Mouse (Mus musculus) granulocyte monocyte progenitor cell, adult 5-6 weeks (primary cell): ENCODE measurements around the gene Ano8. TPM values are rescaled to one million over a fixed set of nuclear protein-coding genes. Genes with fewer than 3 reads are reported as not detected.
A peak's percentile ranks its signal among the peaks of the same experiment; 100 is the strongest.

Source experiments
- ATAC-seq: replicated peaks from 2 replicates; pipeline ENCODE4 v1.8.0; 2016; ENCODE audit warnings: mild to moderate bottlenecking, moderate TSS enrichment, inconsistent platforms; ENCODE audit not compliant: poor library complexity, severe bottlenecking
- total RNA-seq, 2 experiments: library from RNA; stranded (forward) in 1 of 2; stranded (reverse) in 1 of 2; fragments of 200-712, 200-1000 nt in 1 of 2; fragments of >200 nt in 1 of 2; fragmentation: Nextera tagmentation in 1 of 2; gene quantifications; 2 replicates each; pipeline ENCODE4 v1.2.3; 2014 to 2017

Gene Ano8
- total RNA-seq, 2 experiments from 2014 or later, result 0.43 to 4.5 TPM

- ATAC-seq, result no peak
Measured at GRCm38 (mm10) chr8:71504349-71504748, 18.6 kb upstream of the Ano8 start.

GRCm38 (mm10) chr8:71498816-71499690, 13.3 kb upstream of the Ano8 start:
- no peak for ATAC-seq

GRCm38 (mm10) chr8:71497881-71498501, 12.2 kb upstream of the Ano8 start:
- no peak for ATAC-seq

- no peak for ATAC-seq
Measured at GRCm38 (mm10) chr8:71497077-71497645, 11.4 kb upstream of the Ano8 start.

DNA sequence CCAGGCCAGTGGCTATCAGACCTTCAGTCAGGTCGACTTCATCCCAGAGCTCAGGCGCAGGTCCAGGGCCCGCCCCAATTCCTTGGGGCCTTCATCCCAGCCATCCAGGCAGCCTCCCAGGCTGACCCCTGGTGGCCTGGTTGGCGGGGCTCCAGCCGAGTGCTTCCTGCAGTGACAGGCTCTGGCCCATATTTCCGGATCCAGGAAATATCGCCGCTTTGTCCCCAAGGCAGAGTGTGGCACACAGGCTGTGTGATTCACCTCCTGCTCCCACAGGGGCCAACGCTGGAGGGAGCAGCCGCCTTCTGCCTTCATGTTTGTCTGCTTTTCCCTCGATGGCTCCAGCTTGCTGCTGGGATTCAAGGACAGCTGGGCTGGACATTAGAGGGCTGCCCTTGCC, 10.7 kb upstream of the Ano8 start:
- ATAC-seq, result no peak

GRCm38 (mm10) chr8:71495811-71496210, 10.0 kb upstream of the Ano8 start:
- no peak for ATAC-seq

- peak; percentile 97 for ATAC-seq
Measured at GRCm38 (mm10) chr8:71495039-71495438, 9.3 kb upstream of the Ano8 start.

DNA sequence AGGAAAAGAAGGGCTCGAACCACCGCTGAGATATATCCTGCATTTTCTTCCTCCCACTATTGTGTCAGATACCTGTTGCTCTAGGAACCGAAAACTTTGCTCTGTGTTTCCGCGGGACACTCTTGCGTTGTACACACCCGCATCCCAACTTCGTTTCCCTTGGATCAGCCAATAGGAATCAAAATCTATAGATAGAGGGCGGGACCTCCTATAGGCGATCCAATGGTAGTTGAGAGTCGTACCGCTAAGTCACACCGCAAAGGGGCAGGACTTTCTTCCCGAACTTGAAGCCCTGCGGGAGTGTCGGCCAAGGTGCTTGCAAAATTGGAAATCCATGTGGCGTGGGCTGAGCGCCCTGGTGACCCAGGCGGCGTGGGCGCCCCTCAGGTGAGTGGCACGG, 2.7 kb upstream of the Ano8 start:
- peak; percentile 93 for ATAC-seq

- peak; percentile 16; the same call in 1 of the 2 replicates for ATAC-seq
Measured at GRCm38 (mm10) chr8:71487691-71488445, 2.1 kb upstream of the Ano8 start, which contains the start of gene Gtpbp3. Gene Gtpbp3 (plus strand): TSS chr8:71488103.

GRCm38 (mm10) chr8:71486136-71486529, 370 bp upstream of the Ano8 start:
- no peak for ATAC-seq

GRCm38 (mm10) chr8:71484736-71485135, 1.0 kb downstream of the Ano8 start:
- no peak for ATAC-seq

GRCm38 (mm10) chr8:71483932-71484331, 1.8 kb downstream of the Ano8 start:
- ATAC-seq, result no peak; the same call in 1 of the 2 replicates

- no peak for ATAC-seq
Measured at GRCm38 (mm10) chr8:71478943-71479342, 6.8 kb downstream of the Ano8 start.

DNA sequence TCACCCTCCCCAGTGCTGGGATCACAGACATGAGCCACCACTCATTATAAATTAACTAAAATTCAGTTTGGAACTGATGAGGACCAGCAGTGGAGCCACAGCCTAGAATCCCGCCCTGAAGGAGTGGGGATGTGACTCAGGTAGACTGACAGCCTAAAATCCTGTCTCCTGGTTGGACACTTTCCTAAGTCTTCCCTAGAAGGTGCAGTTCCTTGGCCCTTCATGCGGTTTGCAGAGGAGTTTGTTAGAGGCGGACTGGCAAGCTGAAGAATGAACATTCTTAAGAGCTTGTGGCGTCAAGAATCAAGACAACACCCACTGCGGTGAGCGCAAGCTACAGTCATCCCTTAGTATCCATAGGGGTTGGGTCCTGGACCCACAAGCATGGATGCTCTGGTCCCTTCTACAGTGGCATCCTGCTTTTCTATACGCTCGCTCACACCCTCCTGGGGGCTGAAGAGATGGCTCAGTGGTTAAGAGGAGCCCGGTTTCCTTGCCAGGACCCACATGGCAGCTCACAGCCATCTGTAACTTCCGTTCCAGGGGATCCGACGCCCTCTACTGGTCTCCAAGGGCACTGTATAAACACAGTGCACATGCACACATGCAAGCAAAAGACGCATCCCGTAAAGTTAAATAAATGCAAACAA, 8.4 kb downstream of the Ano8 start:
- ATAC-seq, result peak; percentile 42

- peak; percentile 61 for ATAC-seq
Measured at GRCm38 (mm10) chr8:71476099-71476940, 9.4 kb downstream of the Ano8 start.

DNA sequence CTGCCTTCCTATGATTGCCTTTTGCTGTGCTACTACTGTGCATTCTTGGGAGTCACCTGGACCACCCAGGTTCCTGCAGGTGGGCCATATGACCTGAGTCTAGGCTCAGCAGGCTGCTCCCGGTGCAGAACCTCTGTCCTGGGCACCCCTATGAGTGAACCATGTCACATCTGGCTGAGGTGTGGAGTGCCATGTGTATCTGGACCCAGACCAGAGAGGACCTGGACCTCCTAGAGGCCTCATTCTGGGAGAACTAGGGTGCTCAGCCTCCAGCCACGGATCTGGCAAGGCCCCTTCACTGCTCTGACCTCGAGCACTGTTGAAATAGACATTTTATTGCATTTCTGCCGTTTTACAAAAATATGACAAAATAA, 10.1 kb downstream of the Ano8 start:
- no peak for ATAC-seq

DNA sequence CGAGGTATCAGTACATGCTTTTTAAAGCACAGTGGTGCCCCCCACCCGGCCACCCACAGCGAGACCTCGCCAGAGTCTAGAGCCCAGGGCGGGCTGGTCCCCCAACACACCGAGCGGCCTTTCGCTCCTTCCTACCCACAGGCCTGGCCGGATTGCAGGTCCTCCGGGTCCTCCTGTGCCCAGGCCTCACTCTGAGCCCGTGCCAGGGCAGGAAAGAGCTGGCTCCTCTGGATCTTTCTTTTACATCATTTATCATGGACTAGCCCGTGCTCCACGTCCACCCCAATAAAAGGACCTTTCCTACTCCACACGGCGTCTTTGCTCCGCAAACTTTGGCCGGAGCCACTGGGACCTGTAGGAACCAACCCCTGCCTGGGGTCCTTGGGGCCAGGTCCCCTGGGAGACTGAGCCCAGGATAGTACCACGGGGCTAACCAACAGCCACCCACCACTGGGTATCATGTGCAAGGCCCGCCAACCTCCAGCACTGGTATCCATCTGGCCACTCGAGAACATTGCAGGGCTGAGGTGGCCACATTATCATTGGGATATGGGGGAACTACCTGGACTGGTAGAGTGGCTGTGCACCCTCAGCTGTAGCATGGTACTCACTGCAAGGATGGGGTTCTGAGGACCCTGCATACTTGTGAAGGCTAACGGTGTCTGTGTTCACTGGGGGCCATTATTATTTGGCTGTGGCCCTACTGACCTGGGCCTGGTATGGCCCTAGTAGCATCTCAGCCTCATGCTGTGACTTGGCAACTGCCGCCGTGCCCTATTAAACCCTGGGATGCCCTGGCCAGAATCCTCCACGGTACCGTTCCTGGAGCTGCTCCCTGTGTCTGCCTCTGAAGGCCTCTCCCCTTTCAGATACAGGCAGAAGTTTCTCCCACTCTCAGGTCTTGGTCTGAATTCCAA, 10.7 kb downstream of the Ano8 start:
- no peak for ATAC-seq

- no peak for ATAC-seq
Measured at GRCm38 (mm10) chr8:71474344-71474743, 11.4 kb downstream of the Ano8 start.
